Mouse (Mus musculus) adrenal gland, postnatal 4 days (tissue): ENCODE measurements around the gene Ccdc102a. TPM values are rescaled to one million over a fixed set of nuclear protein-coding genes. Genes with fewer than 3 reads are reported as not detected.

Experiments used
- DNase-seq, 2 experiments: peaks; one replicate each; pipeline ENCODE4 v3.0.0; 2021 to 2022; ENCODE audit warnings: low spot score in 2 of 2, mixed read lengths in 2 of 2
- long read RNA-seq, 2 experiments: library from polyadenylated mRNA; stranded (forward); transcript quantifications; one replicate each; pipeline ENCODE4 v2.0.0; 2021
- total RNA-seq, 2 experiments: library from RNA; stranded (reverse); gene quantifications; 2 replicates each; pipeline ENCODE4 v1.2.3; 2021

The Ccdc102a gene
- total RNA-seq = 10 to 100 TPM; 13.3 to 14.0 TPM
- long read RNA-seq, experiment 1, transcript Ccdc102a-201 (9 exons, 2,304 nt) = major isoform, 12 of 17 reads
- long read RNA-seq, experiment 1, partial matches to known transcripts = 2 of 17 reads
- long read RNA-seq, experiment 1, other reads (novel, unspliced or antisense) = 3 of 17 reads
- long read RNA-seq, experiment 2, transcript Ccdc102a-201 (9 exons, 2,304 nt) = major isoform, 41 of 46 reads
- long read RNA-seq, experiment 2, partial matches to known transcripts = 2 of 46 reads
- long read RNA-seq, experiment 2, other reads (novel, unspliced or antisense) = 3 of 46 reads

GRCm38 (mm10) chr8:94917851-94918495, at the start of gene Ccdc102a:
TSS of gene Ccdc102a (minus strand) at chr8:94918098.
- DNase-seq = peak in 1 of 2 experiments; percentile 46

DNA sequence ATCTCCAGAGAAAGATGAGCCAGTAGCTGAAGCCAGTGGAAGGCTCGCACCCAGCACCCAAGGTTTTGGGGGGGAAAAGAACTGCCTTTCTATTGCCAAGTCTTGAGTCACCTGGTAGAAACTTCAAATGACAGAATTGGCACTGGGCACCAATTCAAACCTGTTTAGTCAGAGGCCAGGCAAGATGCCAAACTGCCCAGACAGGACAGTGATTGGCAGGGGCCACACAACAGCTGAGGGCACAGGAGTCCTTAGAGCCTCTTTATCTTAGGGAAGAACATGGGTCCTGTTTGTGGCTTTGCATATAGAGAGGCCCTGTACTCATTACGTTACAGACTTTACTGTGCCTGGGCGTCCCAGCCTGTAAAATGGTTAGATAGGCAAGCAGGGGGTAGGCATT, 49.7 kb upstream of the Ccdc102a start:
- DNase-seq = peak in 1 of 2 experiments; percentile 43

GRCm38 (mm10) chr8:94967071-94967470, 49.2 kb upstream of the Ccdc102a start:
- DNase-seq = no peak

- no peak for DNase-seq
These were observed 48.7 kb upstream of the Ccdc102a start for GRCm38 (mm10) chr8:94966578-94966977.

- no peak for DNase-seq
These were observed 46.9 kb upstream of the Ccdc102a start for GRCm38 (mm10) chr8:94964828-94965227.

DNA sequence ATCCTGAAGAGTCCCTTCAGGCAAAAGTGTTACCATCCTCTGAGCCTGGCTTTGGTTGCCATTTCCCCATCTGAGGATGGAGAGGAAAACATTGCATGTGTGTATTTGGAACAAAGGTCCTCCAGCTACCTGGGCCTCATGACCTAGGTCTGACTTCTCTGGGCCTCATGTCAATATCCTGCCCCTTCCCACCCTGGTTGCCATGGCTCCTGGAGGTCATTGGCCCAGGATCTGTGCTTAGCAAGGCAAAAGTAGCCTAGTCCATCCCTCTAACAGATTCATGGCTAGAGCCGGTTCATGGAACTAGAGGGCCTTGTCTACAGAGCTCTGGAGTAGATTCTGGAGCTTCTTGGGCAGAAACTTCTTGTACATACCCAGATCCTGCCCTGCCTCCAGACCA, 44.3 kb upstream of the Ccdc102a start:
- no peak for DNase-seq

DNA sequence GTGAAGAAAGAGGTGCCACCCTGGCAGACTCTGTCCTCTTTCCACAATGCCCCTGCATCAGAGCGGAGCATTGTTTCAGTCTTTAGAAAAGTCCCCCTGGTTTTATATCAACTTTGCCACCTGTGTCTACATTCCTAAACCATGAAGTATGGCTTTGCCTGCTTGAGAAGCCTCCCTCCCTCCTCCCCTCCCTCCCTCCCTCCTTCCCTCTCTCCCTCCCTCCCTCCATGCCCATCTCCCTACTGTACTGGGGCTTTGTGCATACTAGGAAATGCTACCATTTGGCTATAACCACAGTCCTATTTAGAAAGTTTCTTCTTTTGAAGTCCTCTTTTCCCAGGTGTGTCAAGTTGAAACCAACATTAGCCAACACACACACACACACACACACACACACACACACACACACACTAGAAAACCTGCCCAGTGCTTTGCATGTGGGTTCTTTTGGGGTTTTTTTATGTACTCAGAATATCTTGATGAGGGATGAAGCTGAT, 38.2 kb upstream of the Ccdc102a start:
- no peak for DNase-seq

DNA sequence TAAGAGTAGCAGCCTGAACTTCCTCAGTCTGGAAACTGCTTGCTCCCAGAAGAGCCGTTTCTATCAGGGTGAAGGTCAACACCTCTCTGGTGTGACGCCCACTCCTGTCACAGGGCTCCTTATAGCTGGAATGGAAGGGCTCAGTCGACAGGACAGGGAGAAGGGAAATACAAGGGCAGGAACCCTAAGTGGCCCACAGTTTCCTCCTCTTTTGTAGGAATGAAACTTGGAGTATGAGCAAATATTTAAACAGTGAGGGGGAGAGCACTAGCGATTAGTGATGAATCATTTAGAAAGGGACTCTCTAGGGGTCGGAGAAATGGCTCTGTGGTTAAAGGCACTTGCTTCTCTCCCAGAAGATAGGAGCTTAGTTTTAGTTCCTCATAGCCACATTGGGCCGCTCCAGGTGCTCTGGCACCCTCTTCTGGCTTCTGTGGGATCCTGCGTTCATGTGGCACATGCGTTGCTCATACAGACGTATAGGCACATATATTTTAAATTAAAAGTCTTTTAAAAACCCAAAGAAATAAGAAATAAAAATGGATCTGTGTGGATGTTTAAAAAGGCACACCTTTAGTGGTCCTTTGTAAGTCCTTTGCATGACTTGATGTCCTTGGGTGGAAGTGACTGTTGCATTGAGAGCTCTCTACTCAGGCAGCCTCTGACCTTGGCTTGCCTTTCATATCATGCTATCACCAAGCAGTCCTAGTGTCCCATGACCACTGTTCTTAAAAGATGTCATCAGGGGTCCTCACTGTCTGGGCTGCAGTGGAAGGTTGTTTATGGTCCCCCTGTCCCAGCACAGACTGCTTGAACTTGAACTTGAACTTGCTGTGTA, 37.2 kb upstream of the Ccdc102a start:
- no peak for DNase-seq

DNA sequence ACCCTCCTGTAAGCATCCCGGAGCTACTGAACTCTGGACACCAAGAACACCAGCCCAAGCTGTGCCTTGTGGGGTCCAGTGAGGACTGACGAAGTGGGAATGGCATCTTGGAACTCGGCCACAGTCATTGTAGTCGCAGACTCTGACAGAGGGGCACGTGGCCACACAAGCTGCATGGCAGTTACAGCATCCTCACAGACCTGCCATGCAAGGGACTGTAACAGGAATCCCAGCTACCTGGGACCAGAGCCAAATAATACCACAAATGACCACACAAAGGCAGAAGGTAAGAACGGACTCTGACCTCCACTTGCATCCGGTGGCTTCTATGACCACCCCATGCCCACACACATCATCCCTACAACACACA, 36.5 kb upstream of the Ccdc102a start:
- DNase-seq = no peak

DNA sequence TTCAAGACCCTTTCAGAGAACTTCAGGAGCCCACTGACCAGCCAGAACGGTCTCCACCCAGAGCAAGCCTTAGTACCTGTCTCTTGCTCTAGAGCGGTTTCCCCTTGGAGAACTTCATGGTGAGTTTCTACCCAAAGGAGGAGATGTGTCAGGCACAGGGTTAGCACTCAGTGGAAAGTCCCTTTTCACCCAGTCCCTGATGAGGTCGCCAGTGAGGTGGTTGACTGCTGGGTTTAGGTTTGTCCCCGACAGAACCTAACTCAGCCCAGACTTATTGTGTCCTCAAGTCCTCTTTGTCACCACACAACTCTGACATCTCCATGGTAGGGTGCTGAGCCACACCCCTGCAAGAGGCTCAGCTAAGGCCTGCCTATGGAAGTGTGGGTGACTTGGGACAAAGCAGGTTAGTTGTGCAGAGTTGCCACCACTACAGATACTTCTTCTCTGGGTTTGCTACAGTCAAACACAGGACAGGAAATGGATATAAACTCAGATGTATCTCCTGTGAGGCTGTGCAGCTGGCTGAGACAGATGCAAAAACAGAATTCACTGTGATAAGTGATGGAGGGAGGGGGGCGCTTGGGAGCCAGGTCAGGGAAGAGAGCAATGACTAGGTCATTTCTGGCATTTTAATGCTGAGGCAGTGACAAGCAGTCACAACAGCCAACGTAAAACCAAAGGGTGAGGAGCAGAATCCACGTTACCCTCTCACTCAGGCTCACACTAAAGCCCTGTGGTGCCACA, 35.9 kb upstream of the Ccdc102a start:
- no peak for DNase-seq

- DNase-seq = no peak
These were observed 34.2 kb upstream of the Ccdc102a start for GRCm38 (mm10) chr8:94952086-94952485.

DNA sequence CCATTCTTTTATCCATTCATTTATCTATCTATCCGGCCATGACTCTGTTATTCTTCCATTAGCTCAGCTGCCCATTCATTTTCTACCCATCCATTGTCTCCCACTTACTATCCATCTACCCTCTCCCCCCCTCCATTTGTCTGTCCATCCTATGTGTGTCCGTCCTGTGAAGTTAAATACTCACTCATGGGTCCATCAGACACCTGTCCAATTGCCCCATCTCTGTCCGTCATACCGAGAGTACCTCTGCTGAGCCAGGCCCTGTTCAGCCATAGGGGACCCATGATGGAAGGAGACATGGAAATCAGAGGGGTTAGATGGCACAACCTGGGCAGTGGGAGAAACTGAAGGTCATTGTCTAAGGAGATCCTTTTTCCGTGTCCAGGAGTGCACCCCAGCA, 32.6 kb upstream of the Ccdc102a start:
- DNase-seq = no peak

- peak; percentile 31 to 41 for DNase-seq
These were observed 32.1 kb upstream of the Ccdc102a start for GRCm38 (mm10) chr8:94950046-94950445.

- DNase-seq = no peak
These were observed 31.1 kb upstream of the Ccdc102a start for GRCm38 (mm10) chr8:94949010-94949409.

- no peak for DNase-seq
These were observed 30.5 kb upstream of the Ccdc102a start for GRCm38 (mm10) chr8:94948421-94948820.

GRCm38 (mm10) chr8:94945185-94945584, 27.3 kb upstream of the Ccdc102a start:
- DNase-seq = no peak

DNA sequence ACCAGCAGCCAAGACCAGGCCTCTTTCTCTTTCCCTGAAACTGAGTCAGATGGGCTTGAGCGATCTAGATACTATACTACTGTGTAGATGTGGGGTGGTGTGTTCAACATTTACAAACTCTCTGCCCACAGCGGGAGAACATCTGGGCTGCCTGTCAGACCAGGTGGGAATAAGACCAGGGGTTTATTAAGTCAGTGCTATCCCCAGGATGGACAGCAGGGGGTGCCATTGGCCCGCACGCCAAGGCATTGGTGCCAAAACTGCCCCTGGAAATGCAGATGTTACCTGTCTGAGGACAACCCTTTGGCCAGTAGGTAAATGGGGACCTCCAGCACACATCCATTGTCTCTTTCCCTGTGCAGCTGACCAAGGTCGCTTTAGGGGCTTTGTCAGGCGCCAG, 24.7 kb upstream of the Ccdc102a start:
- peak; percentile 37 to 42 for DNase-seq

DNA sequence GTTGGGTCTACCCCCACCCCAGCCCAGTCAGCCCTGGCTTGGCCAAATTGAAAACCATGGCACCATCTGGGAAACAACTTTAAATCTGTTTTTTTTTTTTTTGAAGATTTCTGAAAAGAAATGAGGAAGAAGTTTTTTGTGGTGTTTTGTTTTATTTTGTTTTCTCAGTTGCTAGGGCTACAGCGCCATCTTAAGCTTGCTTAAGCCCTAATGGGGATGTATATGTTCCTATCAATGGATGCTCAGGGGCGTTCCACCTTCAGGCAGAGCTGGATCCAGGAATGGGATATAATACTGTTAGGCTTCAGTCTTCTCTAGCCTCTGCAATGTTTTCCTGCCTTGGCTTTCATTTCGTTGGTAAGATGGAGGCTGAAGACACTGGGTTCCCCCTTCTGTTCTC, 17.3 kb upstream of the Ccdc102a start:
- DNase-seq = no peak

DNA sequence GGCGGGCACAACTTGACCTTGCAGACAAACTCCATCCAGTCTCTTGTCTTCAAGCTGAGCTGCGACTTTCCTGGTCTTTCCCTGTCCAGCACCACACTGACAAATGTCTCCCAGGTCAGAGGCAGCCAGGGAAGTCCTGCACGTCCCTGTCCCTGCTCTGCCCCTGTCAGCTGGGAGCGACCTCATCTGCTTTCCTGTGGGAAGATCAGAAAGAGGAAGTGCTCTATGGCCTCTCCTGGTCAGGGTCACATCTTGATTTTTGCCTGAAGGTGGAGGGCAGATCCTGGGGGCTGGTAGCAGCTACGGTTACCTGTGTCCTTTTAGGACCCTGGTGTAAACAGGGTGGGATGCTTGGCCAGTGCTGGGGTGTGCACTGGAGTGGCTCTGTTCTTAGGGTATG, 16.0 kb upstream of the Ccdc102a start:
- no peak for DNase-seq

GRCm38 (mm10) chr8:94928227-94928626, 10.3 kb upstream of the Ccdc102a start:
- DNase-seq = no peak

DNA sequence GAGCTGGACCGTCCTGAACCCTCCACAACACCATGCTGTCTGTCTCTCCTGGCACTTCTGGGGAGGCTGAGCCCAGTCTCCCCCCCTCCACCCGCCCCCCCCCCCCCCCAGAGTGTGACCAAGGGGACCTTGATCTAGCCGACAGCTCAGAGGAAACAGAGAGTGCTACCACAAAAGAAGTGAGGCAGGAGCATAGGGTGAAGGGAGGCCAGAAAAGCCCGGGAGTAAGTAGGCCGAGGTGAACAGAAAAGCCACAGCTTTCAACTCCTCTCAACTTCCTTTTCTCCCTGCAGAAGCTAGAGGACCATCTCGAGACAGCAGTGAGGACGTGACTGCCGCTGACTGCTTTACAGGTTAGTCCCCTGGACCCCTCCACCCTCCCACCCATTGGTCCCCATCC, 5.5 kb upstream of the Ccdc102a start, which contains the start of gene Adgrg5:
Gene Adgrg5 (plus strand): TSS at position 290 of the 400 bp plus-strand sequence.
- DNase-seq = no peak
